Mouse (Mus musculus): ENCODE data around the gene Defa33. TPM values are rescaled to one million over a fixed set of nuclear protein-coding genes. Genes with fewer than 3 reads are reported as not detected.
"Not testable (repeated sequence)": the region's sequence is repeated elsewhere in the genome, so short reads cannot be mapped to it uniquely, and the experiment has no call there.

Gene Defa33
- not detected in 2 replicates for polyA plus RNA-seq (2015; fragmentation: Nextera tagmentation; extraction: Ambion mirVana)

GRCm38 (mm10) chr8:21391511-21391910 is at the start of gene Defa33:
Gene Defa33, plus strand, starts transcription at chr8:21391811.
- H3K4me3 ChIP-seq; ATAC-seq (ENCODE audit: low FRiP score); H3K9me3 ChIP-seq; H3K27me3 ChIP-seq; H3K36me3 ChIP-seq; H3K27ac ChIP-seq; H3K4me2 ChIP-seq; H3K4me1 ChIP-seq (replicated peaks); H3K9ac ChIP-seq: not testable (repeated sequence)
- no CpG with 5 or more reads among the region's 2 CpGs for WGBS

- not testable (repeated sequence) for H3K9me3 ChIP-seq; ATAC-seq (ENCODE audit: low FRiP score); H3K36me3 ChIP-seq; H3K4me1 ChIP-seq (replicated peaks); H3K27me3 ChIP-seq; H3K27ac ChIP-seq; H3K4me2 ChIP-seq; H3K9ac ChIP-seq; H3K4me3 ChIP-seq
- no CpG with 5 or more reads among the region's 2 CpGs for WGBS
These were observed 13.4 kb upstream of the Defa33 start, which contains the start of gene Defa2 for GRCm38 (mm10) chr8:21378215-21378614. Gene Defa2, plus strand, starts transcription at chr8:21378515.

GRCm38 (mm10) chr8:21427111-21427510 is 35.5 kb downstream of the Defa33 start, which contains the start of gene Defa36:
Gene Defa36, plus strand, starts transcription at chr8:21427411.
- H3K4me3 ChIP-seq; H3K27ac ChIP-seq; H3K9me3 ChIP-seq; ATAC-seq (ENCODE audit: low FRiP score); H3K4me1 ChIP-seq (replicated peaks); H3K4me2 ChIP-seq; H3K27me3 ChIP-seq; H3K9ac ChIP-seq; H3K36me3 ChIP-seq: not testable (repeated sequence)
- WGBS = no CpG with 5 or more reads among the region's 1 CpGs

Other genes starting within 250 kb of the Defa33 start
- gene Defa22, start 229.5 kb upstream of the Defa33 start, polyA plus RNA-seq (2015; fragmentation: Nextera tagmentation; extraction: Ambion mirVana) = not detected in 2 replicates
- gene Defa31, start 200.2 kb upstream of the Defa33 start, polyA plus RNA-seq (2015; fragmentation: Nextera tagmentation; extraction: Ambion mirVana) = not detected in 2 replicates
- not detected in 2 replicates for gene Gm15293, start 190.2 kb upstream of the Defa33 start, polyA plus RNA-seq (2015; fragmentation: Nextera tagmentation; extraction: Ambion mirVana)
- gene Gm15292, start 142.1 kb upstream of the Defa33 start, polyA plus RNA-seq (2015; fragmentation: Nextera tagmentation; extraction: Ambion mirVana) = not detected in 2 replicates
- gene Defa27, start 76.3 kb upstream of the Defa33 start, polyA plus RNA-seq (2015; fragmentation: Nextera tagmentation; extraction: Ambion mirVana) = not detected in 2 replicates
- not detected in 2 replicates for gene Defa29, start 64.8 kb upstream of the Defa33 start, polyA plus RNA-seq (2015; fragmentation: Nextera tagmentation; extraction: Ambion mirVana)
- not detected in 2 replicates for gene Defa2, start 13.3 kb upstream of the Defa33 start, polyA plus RNA-seq (2015; fragmentation: Nextera tagmentation; extraction: Ambion mirVana)
- not detected in 2 replicates for gene Defa36, start 35.6 kb downstream of the Defa33 start, polyA plus RNA-seq (2015; fragmentation: Nextera tagmentation; extraction: Ambion mirVana)
- gene Gm7849, start 64.7 kb downstream of the Defa33 start, polyA plus RNA-seq (2015; fragmentation: Nextera tagmentation; extraction: Ambion mirVana) = not detected in 2 replicates
- gene Defa20, start 117.4 kb downstream of the Defa33 start, polyA plus RNA-seq (2015; fragmentation: Nextera tagmentation; extraction: Ambion mirVana) = not detected in 2 replicates
- not detected in 2 replicates for gene Defa32, start 137.2 kb downstream of the Defa33 start, polyA plus RNA-seq (2015; fragmentation: Nextera tagmentation; extraction: Ambion mirVana)
- not detected in 2 replicates for gene Defa37, start 173.6 kb downstream of the Defa33 start, polyA plus RNA-seq (2015; fragmentation: Nextera tagmentation; extraction: Ambion mirVana)
- not detected in 2 replicates for gene Defa28, start 191.2 kb downstream of the Defa33 start, polyA plus RNA-seq (2015; fragmentation: Nextera tagmentation; extraction: Ambion mirVana)
- not detected in 2 replicates for gene Gm7861, start 202.7 kb downstream of the Defa33 start, polyA plus RNA-seq (2015; fragmentation: Nextera tagmentation; extraction: Ambion mirVana)
- not detected in 2 replicates for gene Defa26, start 226.4 kb downstream of the Defa33 start, polyA plus RNA-seq (2015; fragmentation: Nextera tagmentation; extraction: Ambion mirVana)

All from hindbrain, embryonic 13.5 days (tissue).